Mouse (Mus musculus): Measurements from ENCODE around the gene Abca1. TPM values are rescaled to one million over a fixed set of nuclear protein-coding genes. Genes with fewer than 3 reads are reported as not detected.

Abca1 gene
- total RNA-seq, 1 experiment, result 18.9 TPM

- Histone ChIP-seq H3K9me3 (ENCODE audit: control insufficient read depth, insufficient read depth, low read depth, low read length) (no peaks in the 10 kb centered on the region), H3K4me3 (ENCODE audit: insufficient read depth in 1 of 2, low read depth in 1 of 2, low read length in 2 of 2, poor library complexity in 1 of 2, severe bottlenecking in 1 of 2) (no peak overlapping the region), H3K4me1 (ENCODE audit: control insufficient read depth in 2 of 2, insufficient read depth in 2 of 2, low read length in 2 of 2, poor library complexity in 1 of 2) (peaks cover 0 to 3% of the 10 kb centered on the region in 2 experiments; a peak in 2 of 4 replicates), H3K9ac (ENCODE audit: insufficient read depth, low read depth, low read length, poor library complexity, severe bottlenecking) (no peak overlapping the region), H3K27ac (ENCODE audit: insufficient read depth, low read depth, low read length, poor library complexity, severe bottlenecking) (no peak overlapping the region), H3K36me3 (ENCODE audit: control insufficient read depth, insufficient read depth, low read length, poor library complexity, severe bottlenecking) (no peaks in the 10 kb centered on the region)
- in situ Hi-C loops (cut with MboI; ENCODE audit: low sequenced_read_pairs in 2 of 2, unreplicated experiment in 2 of 2), result no loop called here
- DNase-seq (ENCODE audit: low read depth, low spot score), result no peak
- TF ChIP-seq CHD2 (IDR thresholded peaks at IDR 0.05; ENCODE audit: low read depth, low read length), result no peak
- TF ChIP-seq ZC3H11A (IDR thresholded peaks at IDR 0.05; ENCODE audit: borderline replicate concordance, low read depth, low read length), result no peak
- no peak for TF ChIP-seq ZNF384 (IDR thresholded peaks at IDR 0.05; ENCODE audit: low read depth, low read length)
- TF ChIP-seq HCFC1 (IDR thresholded peaks at IDR 0.05; ENCODE audit: borderline replicate concordance, insufficient read depth, low read length), result no peak
- no peak for TF ChIP-seq MAFK (IDR thresholded peaks at IDR 0.05; ENCODE audit: insufficient read depth, low read depth, low read length)
Observed at GRCm38 (mm10) chr4:53009183-53009582, 150.5 kb downstream of the Abca1 start.

GRCm38 (mm10) chr4:53000154-53000553 lies 159.5 kb downstream of the Abca1 start:
- in situ Hi-C loops (cut with MboI; ENCODE audit: low sequenced_read_pairs in 2 of 2, unreplicated experiment in 2 of 2), result no loop called here
- no peak for TF ChIP-seq ZNF384 (IDR thresholded peaks at IDR 0.05; ENCODE audit: low read depth, low read length)
- TF ChIP-seq MAFK (IDR thresholded peaks at IDR 0.05; ENCODE audit: insufficient read depth, low read depth, low read length), result no peak
- no peak for TF ChIP-seq HCFC1 (IDR thresholded peaks at IDR 0.05; ENCODE audit: borderline replicate concordance, insufficient read depth, low read length)
- no peak for TF ChIP-seq ZC3H11A (IDR thresholded peaks at IDR 0.05; ENCODE audit: borderline replicate concordance, low read depth, low read length)
- TF ChIP-seq CHD2 (IDR thresholded peaks at IDR 0.05; ENCODE audit: low read depth, low read length), result no peak
- no peaks in the 10 kb centered on the region for H3K9me3 ChIP-seq (ENCODE audit: control insufficient read depth, insufficient read depth, low read depth, low read length)

GRCm38 (mm10) chr4:52999449-52999848 lies 160.2 kb downstream of the Abca1 start:
- no peak for DNase-seq (ENCODE audit: low read depth, low spot score)
- H3K4me3 ChIP-seq (ENCODE audit: insufficient read depth in 1 of 2, low read depth in 1 of 2, low read length in 2 of 2, poor library complexity in 1 of 2, severe bottlenecking in 1 of 2), result no peak overlapping the region
- H3K9ac ChIP-seq (ENCODE audit: insufficient read depth, low read depth, low read length, poor library complexity, severe bottlenecking), result no peak overlapping the region
- no peak overlapping the region for H3K27ac ChIP-seq (ENCODE audit: insufficient read depth, low read depth, low read length, poor library complexity, severe bottlenecking)
- H3K36me3 ChIP-seq (ENCODE audit: control insufficient read depth, insufficient read depth, low read length, poor library complexity, severe bottlenecking), result no peaks in the 10 kb centered on the region
- in situ Hi-C loops (cut with MboI; ENCODE audit: low sequenced_read_pairs in 2 of 2, unreplicated experiment in 2 of 2), result no loop called here
- H3K9me3 ChIP-seq (ENCODE audit: control insufficient read depth, insufficient read depth, low read depth, low read length), result no peaks in the 10 kb centered on the region
- no peak for TF ChIP-seq ZNF384 (IDR thresholded peaks at IDR 0.05; ENCODE audit: low read depth, low read length)
- no peak for TF ChIP-seq CHD2 (IDR thresholded peaks at IDR 0.05; ENCODE audit: low read depth, low read length)
- TF ChIP-seq MAFK (IDR thresholded peaks at IDR 0.05; ENCODE audit: insufficient read depth, low read depth, low read length), result no peak
- TF ChIP-seq ZC3H11A (IDR thresholded peaks at IDR 0.05; ENCODE audit: borderline replicate concordance, low read depth, low read length), result no peak
- TF ChIP-seq HCFC1 (IDR thresholded peaks at IDR 0.05; ENCODE audit: borderline replicate concordance, insufficient read depth, low read length), result no peak
- no peaks in the 10 kb centered on the region for H3K4me1 ChIP-seq (ENCODE audit: control insufficient read depth in 2 of 2, insufficient read depth in 2 of 2, low read length in 2 of 2, poor library complexity in 1 of 2)

More at GRCm38 (mm10) chr4:53000154-53000553, 159.5 kb downstream of the Abca1 start:
- no peak for DNase-seq (ENCODE audit: low read depth, low spot score)
- no peaks in the 10 kb centered on the region for H3K36me3 ChIP-seq (ENCODE audit: control insufficient read depth, insufficient read depth, low read length, poor library complexity, severe bottlenecking)
- no peak overlapping the region for H3K27ac ChIP-seq (ENCODE audit: insufficient read depth, low read depth, low read length, poor library complexity, severe bottlenecking)
- no peak overlapping the region for H3K9ac ChIP-seq (ENCODE audit: insufficient read depth, low read depth, low read length, poor library complexity, severe bottlenecking)
- H3K4me3 ChIP-seq (ENCODE audit: insufficient read depth in 1 of 2, low read depth in 1 of 2, low read length in 2 of 2, poor library complexity in 1 of 2, severe bottlenecking in 1 of 2), result no peak overlapping the region
- H3K4me1 ChIP-seq (ENCODE audit: control insufficient read depth in 2 of 2, insufficient read depth in 2 of 2, low read length in 2 of 2, poor library complexity in 1 of 2), result no peaks in the 10 kb centered on the region

- Histone ChIP-seq H3K4me3 (ENCODE audit: insufficient read depth in 1 of 2, low read depth in 1 of 2, low read length in 2 of 2, poor library complexity in 1 of 2, severe bottlenecking in 1 of 2) (peak within 1 kb of the TSS; percentile 10 to 55; a peak in 3 of 4 replicates), H3K36me3 (ENCODE audit: control insufficient read depth, insufficient read depth, low read length, poor library complexity, severe bottlenecking) (no peaks in the 10 kb centered on the region), H3K9ac (ENCODE audit: insufficient read depth, low read depth, low read length, poor library complexity, severe bottlenecking) (peak within 1 kb of the TSS; percentile 44), H3K9me3 (ENCODE audit: control insufficient read depth, insufficient read depth, low read depth, low read length) (no peaks in the 10 kb centered on the region), H3K27ac (ENCODE audit: insufficient read depth, low read depth, low read length, poor library complexity, severe bottlenecking) (no peak within 1 kb of the TSS), H3K4me1 (ENCODE audit: control insufficient read depth in 2 of 2, insufficient read depth in 2 of 2, low read length in 2 of 2, poor library complexity in 1 of 2) (no peaks in the 10 kb centered on the region)
- in situ Hi-C loops (cut with MboI; ENCODE audit: low sequenced_read_pairs in 2 of 2, unreplicated experiment in 2 of 2), result no loop called here
- no peak for TF ChIP-seq ZNF384 (IDR thresholded peaks at IDR 0.05; ENCODE audit: low read depth, low read length)
- no peak for TF ChIP-seq CHD2 (IDR thresholded peaks at IDR 0.05; ENCODE audit: low read depth, low read length)
- TF ChIP-seq HCFC1 (IDR thresholded peaks at IDR 0.05; ENCODE audit: borderline replicate concordance, insufficient read depth, low read length), result no peak
- TF ChIP-seq MAFK (IDR thresholded peaks at IDR 0.05; ENCODE audit: insufficient read depth, low read depth, low read length), result no peak
- TF ChIP-seq ZC3H11A (IDR thresholded peaks at IDR 0.05; ENCODE audit: borderline replicate concordance, low read depth, low read length), result no peak
- DNase-seq (ENCODE audit: low read depth, low spot score), result peak; percentile 37
Observed at GRCm38 (mm10) chr4:52989248-52989647, 170.4 kb downstream of the Abca1 start, which contains the start of gene Nipsnap3a. Gene Nipsnap3a (plus strand): TSS chr4:52989272.

Data from ES-E14 (cell line).